Mouse (Mus musculus): ENCODE results near the gene A330070K13Rik. TPM values are rescaled to one million over a fixed set of nuclear protein-coding genes. Genes with fewer than 3 reads are reported as not detected.

Gene A330070K13Rik
- not detected in 2 replicates for polyA plus RNA-seq (2015; fragmentation: Nextera tagmentation; extraction: Ambion mirVana)

GRCm38 (mm10) chr5:130384222-130384912 lies at the start of gene A330070K13Rik:
A330070K13Rik (minus strand) TSS chr5:130384631.

DNA sequence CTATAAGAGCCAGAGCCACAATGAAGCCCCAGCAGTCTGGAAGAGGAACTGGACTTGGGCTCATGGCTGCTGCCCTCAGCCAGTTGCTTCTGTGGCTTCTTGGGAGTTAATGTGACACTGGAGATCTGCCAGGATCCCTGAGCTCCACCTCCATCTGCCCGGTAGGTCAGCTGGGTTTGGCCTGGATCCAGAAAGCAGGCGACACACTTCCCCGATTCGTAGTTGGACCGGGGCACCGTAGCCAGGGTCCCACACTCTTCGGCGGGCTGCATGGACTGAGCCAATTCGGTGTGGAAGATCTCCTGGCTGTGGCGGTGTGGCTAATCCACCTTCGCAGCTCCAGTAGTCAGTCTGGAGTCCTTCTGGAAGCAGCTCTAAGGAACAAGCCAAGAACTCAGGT lies 15.2 kb downstream of the A330070K13Rik start, which contains the start of gene Caln1:
TSS of gene Caln1 (plus strand) at position 219 of the 400 bp plus-strand sequence.

Other genes starting within 250 kb of the A330070K13Rik start
- gene Kctd7, start 239.8 kb downstream of the A330070K13Rik start, polyA plus RNA-seq (2015; fragmentation: Nextera tagmentation; extraction: Ambion mirVana): 3.4 and 4.0 TPM in 2 replicates
- gene Rabgef1, start 212.8 kb downstream of the A330070K13Rik start, polyA plus RNA-seq (2015; fragmentation: Nextera tagmentation; extraction: Ambion mirVana): 27.0 and 30.5 TPM in 2 replicates
- gene Tmem248, start 167.6 kb downstream of the A330070K13Rik start, polyA plus RNA-seq (2015; fragmentation: Nextera tagmentation; extraction: Ambion mirVana): 23.5 and 28.9 TPM in 2 replicates
- 44.0 and 50.8 TPM in 2 replicates for gene Sbds, start 129.1 kb downstream of the A330070K13Rik start, polyA plus RNA-seq (2015; fragmentation: Nextera tagmentation; extraction: Ambion mirVana)
- gene Tyw1, start 129.0 kb downstream of the A330070K13Rik start, polyA plus RNA-seq (2015; fragmentation: Nextera tagmentation; extraction: Ambion mirVana): 11.2 and 11.5 TPM in 2 replicates
- gene Caln1, start 15.2 kb downstream of the A330070K13Rik start, polyA plus RNA-seq (2015; fragmentation: Nextera tagmentation; extraction: Ambion mirVana): 0.12 TPM in 1 of 2 replicates, not detected in the other

Data from skeletal muscle tissue, postnatal 0 days (tissue).